Mouse (Mus musculus): ENCODE data around the gene Fam168a. TPM values are rescaled to one million over a fixed set of nuclear protein-coding genes. Genes with fewer than 3 reads are reported as not detected.

The Fam168a gene
- total and polyA plus RNA-seq, 3 experiments = 36.3 to 39.8 (median 37.1) TPM

- TF ChIP-seq POLR2A (IDR thresholded peaks at IDR 0.05; ENCODE audit: insufficient read depth, low read depth, low read length) = no peak
- TF ChIP-seq CTCF (IDR thresholded peaks at IDR 0.05) = no peak
- TF ChIP-seq EP300 (IDR thresholded peaks at IDR 0.05; ENCODE audit: insufficient read depth, low read depth, low read length) = no peak
- Histone ChIP-seq H3K4me1 (ENCODE audit: control insufficient read depth, insufficient read depth, low read length) (peaks cover 6% of the 10 kb centered on the region), H3K27me3 (ENCODE audit: control insufficient read depth, insufficient read depth, low read length) (no peaks in the 10 kb centered on the region), H3K36me3 (ENCODE audit: control insufficient read depth, insufficient read depth, low read length) (peaks cover 15% of the 10 kb centered on the region), H3K4me3 (no peak overlapping the region), H3K27ac (no peak overlapping the region), H3K79me2 (replicated peaks; ENCODE audit: control insufficient read depth, insufficient read depth, low read length) (no peaks in the 10 kb centered on the region; the same call in 1 of the 2 replicates), H3K9ac (ENCODE audit: low read depth, low read length) (no peak overlapping the region)
- WGBS = 51% methylated on average over 1 of the region's 1 CpGs
- no peak for DNase-seq
- intact Hi-C loops (cut with DNase I) = no loop called here
Observed at GRCm38 (mm10) chr7:100786078-100786477, 79.6 kb downstream of the Fam168a start.

GRCm38 (mm10) chr7:100788291-100788690 lies 81.9 kb downstream of the Fam168a start:
- Histone ChIP-seq H3K27me3 (ENCODE audit: control insufficient read depth, insufficient read depth, low read length) (no peaks in the 10 kb centered on the region), H3K79me2 (replicated peaks; ENCODE audit: control insufficient read depth, insufficient read depth, low read length) (no peaks in the 10 kb centered on the region), H3K4me3 (no peak overlapping the region), H3K36me3 (ENCODE audit: control insufficient read depth, insufficient read depth, low read length) (peaks cover 15% of the 10 kb centered on the region), H3K27ac (peak overlapping the region; percentile 80), H3K4me1 (ENCODE audit: control insufficient read depth, insufficient read depth, low read length) (peaks cover 6% of the 10 kb centered on the region), H3K9ac (ENCODE audit: low read depth, low read length) (no peak overlapping the region)
- 11% methylated on average over 1 of the region's 1 CpGs for WGBS
- intact Hi-C loops (cut with DNase I) = no loop called here
- TF ChIP-seq EP300 (IDR thresholded peaks at IDR 0.05; ENCODE audit: insufficient read depth, low read depth, low read length) (peak; percentile 69; the same call in 1 of the 2 replicates), POLR2A (IDR thresholded peaks at IDR 0.05; ENCODE audit: insufficient read depth, low read depth, low read length) (no peak)
- DNase-seq = peak; percentile 30 to 52

GRCm38 (mm10) chr7:100798810-100799209 lies 92.4 kb downstream of the Fam168a start:
- Histone ChIP-seq H3K79me2 (replicated peaks; ENCODE audit: control insufficient read depth, insufficient read depth, low read length) (no peaks in the 10 kb centered on the region), H3K9ac (ENCODE audit: low read depth, low read length) (no peak overlapping the region), H3K36me3 (ENCODE audit: control insufficient read depth, insufficient read depth, low read length) (peaks cover 3% of the 10 kb centered on the region; the same call in 1 of the 2 replicates), H3K27ac (no peak overlapping the region), H3K4me1 (ENCODE audit: control insufficient read depth, insufficient read depth, low read length) (no peaks in the 10 kb centered on the region; the same call in 1 of the 2 replicates), H3K4me3 (no peak overlapping the region), H3K27me3 (ENCODE audit: control insufficient read depth, insufficient read depth, low read length) (no peaks in the 10 kb centered on the region)
- intact Hi-C loops (cut with DNase I) = loop anchor here (1.0 to 10.0 kb wide), 3 partner anchors 92 to 274 kb away; partner anchors contain the start of gene Fam168a
- DNase-seq = no peak
- TF ChIP-seq EP300 (IDR thresholded peaks at IDR 0.05; ENCODE audit: insufficient read depth, low read depth, low read length) (no peak), CTCF (IDR thresholded peaks at IDR 0.05) (peak; percentile 87)
- WGBS = 23% methylated on average over 3 of the region's 3 CpGs

GRCm38 (mm10) chr7:100805391-100805790 lies 99.0 kb downstream of the Fam168a start:
- no peak overlapping the region for H3K4me3 ChIP-seq
- H3K27ac ChIP-seq = no peak overlapping the region
- TF ChIP-seq CTCF (IDR thresholded peaks at IDR 0.05) (no peak), POLR2A (IDR thresholded peaks at IDR 0.05; ENCODE audit: insufficient read depth, low read depth, low read length) (no peak), EP300 (IDR thresholded peaks at IDR 0.05; ENCODE audit: insufficient read depth, low read depth, low read length) (no peak)
- no peaks in the 10 kb centered on the region; the same call in 1 of the 2 replicates for H3K36me3 ChIP-seq (ENCODE audit: control insufficient read depth, insufficient read depth, low read length)
- no peaks in the 10 kb centered on the region; the same call in 1 of the 2 replicates for H3K4me1 ChIP-seq (ENCODE audit: control insufficient read depth, insufficient read depth, low read length)
- 89% methylated on average over 2 of the region's 2 CpGs for WGBS
- H3K79me2 ChIP-seq (replicated peaks; ENCODE audit: control insufficient read depth, insufficient read depth, low read length) = no peaks in the 10 kb centered on the region
- DNase-seq = no peak
- no peak overlapping the region for H3K9ac ChIP-seq (ENCODE audit: low read depth, low read length)
- intact Hi-C loops (cut with DNase I) = no loop called here
- H3K27me3 ChIP-seq (ENCODE audit: control insufficient read depth, insufficient read depth, low read length) = no peaks in the 10 kb centered on the region

- Histone ChIP-seq H3K4me1 (ENCODE audit: control insufficient read depth, insufficient read depth, low read length) (peaks cover 3% of the 10 kb centered on the region), H3K79me2 (replicated peaks; ENCODE audit: control insufficient read depth, insufficient read depth, low read length) (no peaks in the 10 kb centered on the region), H3K4me3 (no peak overlapping the region), H3K27ac (no peak overlapping the region), H3K9ac (ENCODE audit: low read depth, low read length) (no peak overlapping the region), H3K27me3 (ENCODE audit: control insufficient read depth, insufficient read depth, low read length) (no peaks in the 10 kb centered on the region), H3K36me3 (ENCODE audit: control insufficient read depth, insufficient read depth, low read length) (peaks cover under 1% of the 10 kb centered on the region)
- 66% methylated on average over 5 of the region's 5 CpGs for WGBS
- TF ChIP-seq EP300 (IDR thresholded peaks at IDR 0.05; ENCODE audit: insufficient read depth, low read depth, low read length) (no peak), POLR2A (IDR thresholded peaks at IDR 0.05; ENCODE audit: insufficient read depth, low read depth, low read length) (no peak), CTCF (IDR thresholded peaks at IDR 0.05) (no peak)
- intact Hi-C loops (cut with DNase I) = no loop called here
- no peak for DNase-seq
Observed at GRCm38 (mm10) chr7:100811912-100812311, 105.5 kb downstream of the Fam168a start.

- intact Hi-C loops (cut with DNase I) = no loop called here
Observed at GRCm38 (mm10) chr7:100812641-100813040, 106.2 kb downstream of the Fam168a start.

More at GRCm38 (mm10) chr7:100812641-100813040, 106.2 kb downstream of the Fam168a start:
- peaks cover 2% of the 10 kb centered on the region for H3K36me3 ChIP-seq (ENCODE audit: control insufficient read depth, insufficient read depth, low read length)
- H3K27ac ChIP-seq = no peak overlapping the region
- DNase-seq = no peak
- H3K4me1 ChIP-seq (ENCODE audit: control insufficient read depth, insufficient read depth, low read length) = peaks cover 3% of the 10 kb centered on the region
- no peaks in the 10 kb centered on the region for H3K27me3 ChIP-seq (ENCODE audit: control insufficient read depth, insufficient read depth, low read length)
- no peak for TF ChIP-seq POLR2A (IDR thresholded peaks at IDR 0.05; ENCODE audit: insufficient read depth, low read depth, low read length)
- H3K79me2 ChIP-seq (replicated peaks; ENCODE audit: control insufficient read depth, insufficient read depth, low read length) = no peaks in the 10 kb centered on the region
- H3K9ac ChIP-seq (ENCODE audit: low read depth, low read length) = no peak overlapping the region
- WGBS = 88% methylated on average over 5 of the region's 5 CpGs
- no peak overlapping the region for H3K4me3 ChIP-seq
